Comparison of ENCODE assay signal across 8 mouse cellular contexts in the genomic region with DNA sequence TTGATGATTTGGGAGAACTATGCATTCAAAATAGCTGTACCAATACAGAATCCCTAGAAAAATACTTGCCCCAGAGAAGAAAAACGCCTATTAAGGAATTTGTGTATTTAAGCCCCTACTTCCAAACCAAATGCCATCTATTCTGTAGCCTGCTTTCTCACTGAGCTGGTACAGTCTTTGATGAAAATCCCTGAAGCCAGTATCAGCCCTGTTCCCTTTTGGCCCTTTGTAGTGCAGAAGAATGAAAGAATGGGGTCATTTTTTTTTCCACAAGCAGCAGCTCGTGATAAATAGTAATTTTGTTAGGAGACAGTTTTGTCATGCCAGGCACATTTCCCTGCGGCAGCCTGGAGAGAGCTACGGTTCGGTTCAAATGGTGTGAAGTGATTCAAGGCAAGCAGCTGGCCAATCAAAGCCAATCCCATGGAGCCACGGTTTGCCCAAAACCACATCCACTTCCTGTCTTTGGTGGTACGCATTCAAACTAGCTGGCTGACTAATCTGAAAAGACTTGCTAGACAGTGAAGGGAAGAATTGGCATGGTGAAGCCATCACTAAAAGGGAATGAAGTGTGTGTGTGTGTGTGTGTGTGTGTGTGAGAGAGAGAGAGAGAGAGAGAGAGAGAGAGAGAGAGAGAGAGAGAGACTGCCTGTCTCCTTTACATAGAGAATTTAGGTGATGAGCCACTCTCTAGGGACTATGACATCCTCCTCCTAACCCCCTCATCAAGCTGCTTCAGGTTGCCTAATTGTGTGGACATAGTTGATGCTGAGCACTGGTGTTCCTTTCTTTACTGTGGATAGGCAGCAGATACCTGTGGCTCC.
A peak's percentile ranks its signal among the peaks of the same experiment; 100 is the strongest.
DNase-seq lines count a peak whose midpoint lies in the region; ATAC-seq and TF ChIP-seq lines count a peak whose summit lies in the region.

No protein-coding gene starts in this region.

- H3K9me3 ChIP-seq in neural tube, embryonic 15.5 days (replicated peaks): no peaks in the 10 kb centered on the region

- intact Hi-C loops in gastrocnemius, adult 2 months (cut with DNase I): no loop called here

- peaks cover 17% of the 10 kb centered on the region; the same call in 1 of the 2 replicates for H3K27me3 ChIP-seq in neural tube, embryonic 15.5 days (replicated peaks)

- TF ChIP-seq CTCF in gastrocnemius, adult 2 months (IDR thresholded peaks at IDR 0.05): no peak

- H3K4me1 ChIP-seq in neural tube, embryonic 15.5 days: no peaks in the 10 kb centered on the region

- no peak overlapping the region for H3K4me2 ChIP-seq in neural tube, embryonic 15.5 days

- H3K9ac ChIP-seq in neural tube, embryonic 15.5 days (replicated peaks): no peak overlapping the region

- peak; percentile 45; the same call in 1 of the 2 replicates for ATAC-seq in neural tube, embryonic 15.5 days (ENCODE audit: low FRiP score)
- ATAC-seq in erythroblast, adult 5-6 weeks (replicated peaks; ENCODE audit: low FRiP score, poor library complexity, severe bottlenecking): no peak

- H3K4me3 ChIP-seq in neural tube, embryonic 15.5 days (replicated peaks): no peak overlapping the region
- no peak overlapping the region for H3K4me3 ChIP-seq in gastrocnemius, adult 2 months

- H3K36me3 ChIP-seq in neural tube, embryonic 15.5 days: no peaks in the 10 kb centered on the region

- DNase-seq in cerebellum, adult 11-12 months: peak; percentile 19
- DNase-seq in cerebellum, adult 8-10 months: no peak
- DNase-seq in brain, embryonic 18.5 days (ENCODE audit: low read depth, low spot score): peak; percentile 56
- peak; percentile 70 for DNase-seq in layer of hippocampus, adult 9-11 months
- DNase-seq in adrenal gland, postnatal 14 days: no peak
- DNase-seq in gastrocnemius, adult 2 months: no peak

- H3K27ac ChIP-seq in neural tube, embryonic 15.5 days (replicated peaks): peak overlapping the region; percentile 61
- H3K27ac ChIP-seq in gastrocnemius, adult 2 months: no peak overlapping the region

- WGBS in neural tube, embryonic 15.5 days: 36% methylated on average over 7 of the region's 7 CpGs

Comparison
In these comparisons a context has a peak if more than half of its experiments do, and no peak if none do; other contexts are left out.
1. DNase-seq: peak in cerebellum, adult 11-12 months (single experiment), brain, embryonic 18.5 days (single experiment) and layer of hippocampus, adult 9-11 months (single experiment); none in cerebellum, adult 8-10 months (single experiment), adrenal gland, postnatal 14 days (single experiment) and gastrocnemius, adult 2 months (single experiment).